Mouse (Mus musculus) spleen, adult 2 months (tissue): ENCODE data around the gene Dnajc9.

Experiments used
- CTCF ChIP-seq: fragments of 200-500 bp; IDR thresholded peaks from 2 replicates; pipeline ENCODE4 v1.5.1; 2011; ENCODE audit warnings: mild to moderate bottlenecking, inconsistent platforms; ENCODE audit not compliant: insufficient read depth, insufficient read length, insufficient replicate concordance; ENCODE audit errors: extremely low read depth
- POLR2A ChIP-seq: fragments of 200-500 bp; IDR thresholded peaks from 2 replicates; pipeline ENCODE4 v1.6.1; 2011; ENCODE audit warnings: low read depth, low read length, inconsistent platforms

DNA sequence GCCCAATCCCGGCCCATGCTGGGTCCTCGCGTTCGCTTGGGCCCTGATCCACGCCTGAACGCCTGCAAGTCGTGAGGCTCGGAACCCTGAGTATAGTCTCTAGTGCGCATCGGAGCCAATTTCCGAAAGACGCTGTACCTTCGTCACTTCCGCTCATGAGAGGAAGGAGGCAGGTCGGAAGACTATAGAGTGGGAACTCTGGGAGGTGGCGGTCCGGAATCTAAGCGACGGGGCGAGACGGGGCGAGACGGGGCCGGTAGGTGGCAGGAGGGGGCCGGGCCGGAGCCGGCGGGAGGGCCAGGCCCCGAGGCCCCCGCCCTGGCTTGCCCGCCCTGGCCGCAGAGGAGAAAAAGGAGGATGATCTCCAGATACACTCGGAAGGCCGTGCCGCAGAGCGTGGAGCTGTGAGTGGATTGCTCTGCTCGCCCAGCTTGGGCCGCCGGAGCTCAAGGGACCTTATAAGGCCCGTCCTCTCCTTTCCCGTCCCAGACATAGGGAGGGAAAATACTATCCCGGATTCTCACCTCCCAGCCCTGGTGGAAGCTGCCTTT, 40.6 kb downstream of the Dnajc9 start, which contains the start of the genes Ecd and Fam149b:
- TF ChIP-seq POLR2A (peak; percentile 35), CTCF (peak; percentile 68; the same call in 1 of the 2 replicates)
